Mouse (Mus musculus) ES-E14 (cell line): ENCODE results near the gene Dpyd. TPM values are rescaled to one million over a fixed set of nuclear protein-coding genes. Genes with fewer than 3 reads are reported as not detected.

ENCODE experiments used
- DNase-seq: peaks from one replicate; pipeline ENCODE4 v3.0.0-alpha.2; 2013; ENCODE audit warnings: low read depth, low spot score
- H3K27ac ChIP-seq: 2 replicates; pipeline ENCODE4 v1.5.1; 2012; ENCODE audit warnings: low read depth, mild to moderate bottlenecking, low read length, moderate library complexity, mixed read lengths; ENCODE audit not compliant: poor library complexity, insufficient read depth, severe bottlenecking
- H3K36me3 ChIP-seq: 2 replicates; pipeline ENCODE4 v1.6.1; 2012; ENCODE audit warnings: mild to moderate bottlenecking, low read length, moderate library complexity, mixed read lengths; ENCODE audit not compliant: control insufficient read depth, poor library complexity, insufficient read depth, severe bottlenecking
- H3K4me1 ChIP-seq, 2 experiments: fragments of 150-350 bp in 1 of 2; sonication (generic) in 1 of 2; 2 replicates each; pipeline ENCODE4 v1.6.1; 2012; ENCODE audit warnings: low read length in 2 of 2, mild to moderate bottlenecking in 1 of 2, mixed read lengths in 1 of 2; ENCODE audit not compliant: control insufficient read depth in 2 of 2, insufficient read depth in 2 of 2, poor library complexity in 1 of 2
- H3K4me3 ChIP-seq, 2 experiments: fragments of 150-350 bp in 1 of 2; sonication (generic) in 1 of 2; 2 replicates each; pipeline ENCODE4 v1.5.1; 2012; ENCODE audit warnings: low read length in 2 of 2, low read depth in 1 of 2, mild to moderate bottlenecking in 1 of 2, mixed read lengths in 1 of 2; ENCODE audit not compliant: insufficient read depth in 1 of 2, poor library complexity in 1 of 2, severe bottlenecking in 1 of 2
- H3K9ac ChIP-seq: 2 replicates; pipeline ENCODE4 v1.6.1; 2012; ENCODE audit warnings: low read depth, mild to moderate bottlenecking, low read length, mixed read lengths; ENCODE audit not compliant: poor library complexity, insufficient read depth, severe bottlenecking
- H3K9me3 ChIP-seq: fragments of 150-350 bp; sonication (generic); 2 replicates; pipeline ENCODE4 v1.6.1; 2012; ENCODE audit warnings: low read depth, mild to moderate bottlenecking, low read length; ENCODE audit not compliant: control insufficient read depth, insufficient read depth
- CHD2 ChIP-seq: IDR thresholded peaks from 2 replicates; pipeline ENCODE4 v1.6.1; 2014; ENCODE audit warnings: mild to moderate bottlenecking, low read depth, low read length, inconsistent platforms
- HCFC1 ChIP-seq: IDR thresholded peaks from 2 replicates; pipeline ENCODE4 v1.6.1; 2012; ENCODE audit warnings: low read length, inconsistent platforms, borderline replicate concordance; ENCODE audit not compliant: insufficient read depth
- MAFK ChIP-seq: IDR thresholded peaks from 2 replicates; pipeline ENCODE4 v1.6.1; 2014; ENCODE audit warnings: mild to moderate bottlenecking, low read depth, low read length, inconsistent platforms; ENCODE audit not compliant: insufficient read depth
- ZC3H11A ChIP-seq: IDR thresholded peaks from 2 replicates; pipeline ENCODE4 v1.6.1; 2012; ENCODE audit warnings: low read depth, mild to moderate bottlenecking, inconsistent platforms, low read length, borderline replicate concordance
- ZNF384 ChIP-seq: IDR thresholded peaks from 2 replicates; pipeline ENCODE4 v1.6.1; 2012; ENCODE audit warnings: low read depth, low read length, inconsistent platforms
- in situ Hi-C, 2 experiments: fragments of 600-800 bp; cut with MboI; formaldehyde crosslinking; loops; one replicate each; pipeline ENCODE4 v1.15.1; 2025; ENCODE audit warnings: low sequenced_read_pairs in 2 of 2, inconsistent platforms in 1 of 2; ENCODE audit not compliant: unreplicated experiment in 2 of 2
- total RNA-seq: library from RNA; depleted of rRNA; stranded (reverse); fragments of 300-350 nt; gene quantifications from 2 replicates; pipeline ENCODE4 v1.2.3, GENCODE M21; 2012

The Dpyd gene
- total RNA-seq, 1 experiment = 0.13 TPM

- Histone ChIP-seq H3K9me3 (no peaks in the 10 kb centered on the region), H3K9ac (no peak overlapping the region), H3K27ac (no peak overlapping the region), H3K4me3 (no peak overlapping the region), H3K36me3 (no peaks in the 10 kb centered on the region), H3K4me1 (no peaks in the 10 kb centered on the region)
- DNase-seq = no peak
- TF ChIP-seq ZNF384 (no peak), CHD2 (no peak), ZC3H11A (no peak), MAFK (no peak), HCFC1 (no peak)
- in situ Hi-C loops = no loop called here
Observed at GRCm38 (mm10) chr3:119361555-119362385, 799.8 kb downstream of the Dpyd start.

GRCm38 (mm10) chr3:119362392-119362791, 800.5 kb downstream of the Dpyd start:
- Histone ChIP-seq H3K4me1 (no peaks in the 10 kb centered on the region), H3K4me3 (no peak overlapping the region), H3K36me3 (no peaks in the 10 kb centered on the region), H3K9me3 (no peaks in the 10 kb centered on the region), H3K9ac (no peak overlapping the region), H3K27ac (no peak overlapping the region)
- in situ Hi-C loops = no loop called here
- no peak for DNase-seq
- TF ChIP-seq CHD2 (no peak), HCFC1 (no peak), MAFK (no peak), ZNF384 (no peak), ZC3H11A (no peak)

GRCm38 (mm10) chr3:119368931-119369330, 807.0 kb downstream of the Dpyd start:
- in situ Hi-C loops = no loop called here
- no peaks in the 10 kb centered on the region for H3K9me3 ChIP-seq
- H3K9ac ChIP-seq = no peak overlapping the region
- H3K4me1 ChIP-seq = no peaks in the 10 kb centered on the region
- no peak for DNase-seq
- no peaks in the 10 kb centered on the region for H3K36me3 ChIP-seq
- TF ChIP-seq CHD2 (no peak), ZNF384 (no peak), ZC3H11A (no peak), MAFK (no peak), HCFC1 (no peak)
- H3K27ac ChIP-seq = no peak overlapping the region
- H3K4me3 ChIP-seq = no peak overlapping the region

GRCm38 (mm10) chr3:119381119-119381518, 819.2 kb downstream of the Dpyd start:
- Histone ChIP-seq H3K9ac (no peak overlapping the region), H3K4me3 (no peak overlapping the region), H3K9me3 (no peaks in the 10 kb centered on the region), H3K36me3 (no peaks in the 10 kb centered on the region), H3K4me1 (no peaks in the 10 kb centered on the region), H3K27ac (no peak overlapping the region)
- TF ChIP-seq MAFK (no peak), ZNF384 (no peak)
- in situ Hi-C loops = no loop called here
- no peak for DNase-seq

GRCm38 (mm10) chr3:119382395-119382794, 820.5 kb downstream of the Dpyd start:
- Histone ChIP-seq H3K36me3 (no peaks in the 10 kb centered on the region), H3K4me3 (no peak overlapping the region), H3K9me3 (no peaks in the 10 kb centered on the region), H3K9ac (no peak overlapping the region), H3K4me1 (no peaks in the 10 kb centered on the region), H3K27ac (no peak overlapping the region)
- in situ Hi-C loops = no loop called here
- TF ChIP-seq CHD2 (no peak), ZC3H11A (no peak), HCFC1 (no peak), MAFK (no peak), ZNF384 (no peak)
- DNase-seq = no peak
